Mouse (Mus musculus): ENCODE results near the gene Cnot6l.

DNA sequence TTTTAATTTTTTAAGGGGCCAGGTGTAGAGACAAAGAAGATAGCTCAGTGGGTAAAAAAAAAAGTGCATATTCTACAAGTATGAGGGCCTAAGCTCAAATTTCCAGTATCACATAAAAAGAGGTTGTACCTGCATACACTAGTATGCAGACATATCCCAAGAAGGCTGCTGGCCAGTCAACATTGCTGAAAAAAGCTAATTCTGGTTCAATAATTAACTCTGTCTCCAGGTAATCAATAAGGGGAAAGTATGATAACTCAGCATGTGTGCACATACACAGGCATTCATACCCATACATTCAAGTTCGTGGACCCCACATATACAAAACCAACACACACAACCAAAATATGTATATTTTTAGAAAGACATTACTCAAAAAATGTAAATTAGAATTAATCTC is 59.3 kb downstream of the Cnot6l start:
- TF ChIP-seq CTCF (IDR thresholded peaks at IDR 0.05; ENCODE audit: low read depth, low read length), result no peak
- TF ChIP-seq POLR2A (IDR thresholded peaks at IDR 0.05; ENCODE audit: borderline replicate concordance, low read depth, low read length), result no peak
